Mouse (Mus musculus) bone marrow, adult 2 months (tissue): ENCODE measurements at regions not wholly inside any gene's neighbourhood (a gene's known extent, or its start where the extent isn't known, plus 50 kb on each side); places are given as distances from the start of the nearest gene placed in this dataset.

ENCODE experiments used
- H3K27ac ChIP-seq: fragments of 200-500 bp; 2 replicates; pipeline ENCODE4 v1.5.1; 2012; ENCODE audit warnings: low read depth, mild to moderate bottlenecking, control low read depth, inconsistent platforms, low read length; ENCODE audit not compliant: control insufficient read depth, poor library complexity, insufficient read depth
- H3K4me1 ChIP-seq: fragments of 200-500 bp; 2 replicates; pipeline ENCODE4 v1.6.1; 2011; ENCODE audit warnings: low read length; ENCODE audit not compliant: control insufficient read depth, insufficient read depth
- H3K4me3 ChIP-seq: fragments of 200-500 bp; replicated peaks from 2 replicates; pipeline ENCODE3; 2011; ENCODE audit warnings: mild to moderate bottlenecking, low read depth, low read length, control low read depth; ENCODE audit not compliant: control insufficient read depth
- CTCF ChIP-seq: fragments of 200-500 bp; IDR thresholded peaks from 2 replicates; pipeline ENCODE4 v1.5.1; 2011; ENCODE audit warnings: low read length, control low read depth; ENCODE audit not compliant: control insufficient read depth, insufficient read depth
- POLR2A ChIP-seq: fragments of 200-500 bp; IDR thresholded peaks from 2 replicates; pipeline ENCODE4 v1.6.1; 2011; ENCODE audit warnings: low read depth, mild to moderate bottlenecking, control low read depth, low read length, borderline replicate concordance; ENCODE audit not compliant: control insufficient read depth
- WGBS: fragments of 180-500 bp; shearing (Covaris S2); methylation state at CpG from one replicate; pipeline ENCODE4 v1.1.7; 2018; 5-methylcytosine and 5-hydroxymethylcytosine counted together

DNA sequence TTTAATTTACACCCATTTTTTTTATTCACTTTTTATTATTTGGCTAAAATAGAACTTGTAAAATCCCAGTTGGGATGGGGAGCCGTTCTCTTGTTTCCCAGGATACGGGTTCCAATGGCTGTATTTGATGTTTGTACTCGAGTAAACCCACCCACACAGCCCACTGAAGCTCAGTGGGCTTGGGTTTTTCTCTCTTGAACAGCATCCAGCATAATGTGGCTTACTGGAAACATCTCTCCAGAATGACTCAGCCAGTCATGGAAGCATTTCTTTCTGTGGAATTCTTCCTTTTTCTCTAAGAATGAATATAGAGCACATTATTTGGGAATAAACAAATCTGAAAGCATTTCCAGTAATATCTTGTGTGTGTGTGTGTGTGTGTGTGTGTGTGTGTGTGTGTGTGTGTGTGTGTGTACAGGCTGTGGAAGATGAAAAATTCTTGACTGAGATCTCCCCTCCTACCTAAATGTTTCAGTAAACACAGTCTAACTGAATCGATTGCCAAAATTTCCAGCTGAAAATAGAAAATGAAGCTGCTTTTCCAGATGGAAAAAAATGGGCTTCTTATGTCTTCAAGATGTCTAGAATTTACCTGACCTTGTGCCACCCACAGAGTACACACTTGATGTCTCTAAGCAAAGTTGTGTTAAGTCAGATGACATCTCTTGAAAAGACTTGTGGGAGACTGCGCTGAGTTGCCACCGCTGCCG lies 205.3 kb upstream of the Krr1 start:
- 83% methylated on average over 7 of the region's 7 CpGs for WGBS

GRCm38 (mm10) chr10:111767813-111768455 lies 204.5 kb upstream of the Krr1 start:
- no peak for TF ChIP-seq CTCF
- no peak for TF ChIP-seq POLR2A
- Histone ChIP-seq H3K4me1 (no peaks in the 10 kb centered on the region), H3K4me3 (no peak overlapping the region), H3K27ac (no peak overlapping the region)
- WGBS, result 83% methylated on average over 14 of the region's 14 CpGs

More for the DNA sequence above, 205.3 kb upstream of the Krr1 start:
- Histone ChIP-seq H3K4me3 (no peak overlapping the region), H3K27ac (no peak overlapping the region), H3K4me1 (no peaks in the 10 kb centered on the region)
- no peak for TF ChIP-seq POLR2A
- no peak for TF ChIP-seq CTCF

GRCm38 (mm10) chr10:111769486-111770002 lies 202.9 kb upstream of the Krr1 start:
- TF ChIP-seq CTCF, result no peak
- TF ChIP-seq POLR2A, result no peak
- H3K4me3 ChIP-seq, result no peak overlapping the region
- H3K27ac ChIP-seq, result no peak overlapping the region
- H3K4me1 ChIP-seq, result no peaks in the 10 kb centered on the region
- 65% methylated on average over 9 of the region's 9 CpGs for WGBS

DNA sequence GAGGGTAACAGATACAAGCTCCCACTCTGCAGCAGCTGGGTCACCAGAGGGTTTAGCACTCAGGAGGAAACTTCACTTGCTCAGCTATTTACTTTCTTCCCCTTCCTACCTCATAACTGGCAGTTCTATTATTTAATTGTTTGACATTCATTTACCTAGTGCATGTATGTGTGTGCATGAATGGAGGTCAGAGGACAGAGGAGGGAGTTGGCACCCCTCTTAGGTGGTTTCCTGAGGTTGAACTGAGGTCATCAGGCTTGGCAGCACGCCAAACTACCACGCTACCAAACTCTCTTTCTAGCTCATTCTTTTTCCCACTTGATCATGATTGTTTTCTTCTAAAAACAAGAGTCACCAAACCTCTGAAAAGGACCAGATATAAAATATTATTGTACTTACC lies 202.4 kb upstream of the Krr1 start:
- TF ChIP-seq POLR2A (no peak), CTCF (no peak)
- WGBS, result 14% methylated on average over 2 of the region's 2 CpGs
- Histone ChIP-seq H3K27ac (no peak overlapping the region), H3K4me3 (no peak overlapping the region), H3K4me1 (no peaks in the 10 kb centered on the region)

DNA sequence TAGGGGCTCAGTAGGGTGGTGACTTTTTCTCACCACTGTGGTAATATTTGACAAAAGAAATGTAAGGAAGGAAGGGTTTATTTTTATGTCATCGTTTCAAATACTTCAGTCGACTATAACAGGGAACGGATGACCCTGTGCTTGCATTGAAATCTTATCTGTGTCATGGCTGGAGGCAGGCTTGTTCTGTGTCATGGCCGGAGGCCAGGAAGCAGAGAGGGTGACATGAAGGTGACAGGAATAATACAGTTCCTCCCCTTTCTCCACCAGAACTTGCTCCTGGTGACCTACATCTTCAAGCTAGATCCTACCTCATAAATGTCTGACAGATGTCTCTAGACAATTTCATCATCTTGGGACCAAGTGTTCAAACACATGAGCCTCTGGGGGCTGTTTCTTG lies 201.5 kb upstream of the Krr1 start:
- H3K4me3 ChIP-seq, result no peak overlapping the region
- 62% methylated on average over 4 of the region's 4 CpGs for WGBS
- TF ChIP-seq POLR2A (no peak), CTCF (no peak)
- no peak overlapping the region for H3K27ac ChIP-seq
- no peaks in the 10 kb centered on the region for H3K4me1 ChIP-seq

- Histone ChIP-seq H3K27ac (no peak overlapping the region), H3K4me1 (no peaks in the 10 kb centered on the region), H3K4me3 (no peak overlapping the region)
- TF ChIP-seq CTCF (no peak), POLR2A (no peak)
Measured at GRCm38 (mm10) chr10:111777559-111777958, 194.9 kb upstream of the Krr1 start.

DNA sequence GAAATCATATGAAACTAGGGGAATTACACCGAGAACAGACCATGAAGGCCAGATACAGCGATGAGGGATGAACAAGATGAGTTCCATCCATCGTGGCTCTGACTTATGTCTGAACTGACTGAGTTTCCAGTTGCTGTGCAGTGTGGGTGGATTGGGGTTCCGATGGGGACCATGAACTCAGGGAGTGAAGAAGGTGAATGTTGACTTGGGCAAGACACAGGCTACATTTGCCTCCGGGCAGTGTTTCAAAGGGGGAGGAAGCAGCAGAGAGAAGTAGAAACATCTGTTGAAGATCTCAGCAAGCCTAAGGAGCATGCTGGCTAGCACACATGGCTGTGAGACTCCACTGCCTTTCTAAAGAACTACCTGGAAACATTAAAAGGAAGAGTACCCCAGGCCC lies 194.4 kb upstream of the Krr1 start:
- Histone ChIP-seq H3K4me1 (no peaks in the 10 kb centered on the region), H3K27ac (no peak overlapping the region), H3K4me3 (no peak overlapping the region)
- no peak for TF ChIP-seq POLR2A
- no peak for TF ChIP-seq CTCF
- WGBS, result 82% methylated on average over 5 of the region's 5 CpGs

- WGBS, result 83% methylated on average over 7 of the region's 7 CpGs
- H3K4me3 ChIP-seq, result no peak overlapping the region
- no peak for TF ChIP-seq POLR2A
- no peak for TF ChIP-seq CTCF
- no peak overlapping the region for H3K27ac ChIP-seq
- H3K4me1 ChIP-seq, result no peaks in the 10 kb centered on the region
Measured at GRCm38 (mm10) chr10:111779956-111780355, 192.5 kb upstream of the Krr1 start.
